Mouse (Mus musculus): ENCODE measurements at regions not wholly inside any gene's neighbourhood (a gene's known extent, or its start where the extent isn't known, plus 50 kb on each side); places are given as distances from the start of the nearest gene placed in this dataset.
"Not testable (repeated sequence)": the region's sequence is repeated elsewhere in the genome, so short reads cannot be mapped to it uniquely, and the experiment has no call there.

DNA sequence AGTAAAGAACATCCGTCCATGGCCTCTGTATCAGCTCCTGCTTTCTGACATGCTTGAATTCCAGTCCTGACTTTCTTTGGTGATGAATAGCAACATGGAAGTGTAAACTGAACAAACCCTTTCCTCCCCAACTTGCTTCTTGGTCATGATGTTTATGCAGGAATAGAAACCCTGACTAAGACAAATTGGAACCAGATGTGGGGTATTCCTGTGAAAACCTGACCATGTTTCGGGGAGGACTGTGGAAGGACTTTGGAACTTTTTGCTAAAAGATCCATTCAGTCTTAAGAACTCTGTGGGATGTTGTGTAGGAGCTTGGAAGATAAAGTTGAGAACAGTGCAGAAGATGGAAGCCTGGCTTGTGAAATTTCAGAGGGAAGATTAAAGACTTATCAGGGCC is 410.0 kb downstream of the Kif2b start:
- not testable (repeated sequence) for DNase-seq (ENCODE audit: low spot score in 2 of 2)

DNA sequence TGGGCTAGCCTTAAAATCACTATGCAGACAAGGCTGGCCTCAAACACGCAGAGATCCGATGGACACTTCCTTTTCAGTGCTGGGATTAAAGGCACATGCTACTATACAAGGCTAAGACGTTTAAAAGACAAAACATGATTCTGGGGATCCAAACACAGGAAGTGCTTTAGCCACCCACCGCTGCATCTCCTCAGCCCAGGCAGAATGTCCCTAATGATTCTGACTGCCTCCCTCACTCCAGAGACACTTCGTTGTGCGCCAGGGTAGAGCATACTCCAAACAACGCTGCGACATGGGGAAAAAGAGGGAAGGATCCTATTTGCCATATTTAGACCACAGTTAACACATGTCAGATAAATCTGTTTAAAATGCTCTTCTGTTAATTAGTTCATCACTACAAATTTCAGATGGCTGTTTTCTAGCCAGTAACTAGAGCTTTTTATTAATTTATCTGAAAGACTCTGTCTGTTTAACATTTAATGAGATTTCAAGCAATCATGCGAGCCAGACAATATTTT is 443.5 kb downstream of the Kif2b start:
- no peak for DNase-seq (ENCODE audit: low spot score in 2 of 2)

DNA sequence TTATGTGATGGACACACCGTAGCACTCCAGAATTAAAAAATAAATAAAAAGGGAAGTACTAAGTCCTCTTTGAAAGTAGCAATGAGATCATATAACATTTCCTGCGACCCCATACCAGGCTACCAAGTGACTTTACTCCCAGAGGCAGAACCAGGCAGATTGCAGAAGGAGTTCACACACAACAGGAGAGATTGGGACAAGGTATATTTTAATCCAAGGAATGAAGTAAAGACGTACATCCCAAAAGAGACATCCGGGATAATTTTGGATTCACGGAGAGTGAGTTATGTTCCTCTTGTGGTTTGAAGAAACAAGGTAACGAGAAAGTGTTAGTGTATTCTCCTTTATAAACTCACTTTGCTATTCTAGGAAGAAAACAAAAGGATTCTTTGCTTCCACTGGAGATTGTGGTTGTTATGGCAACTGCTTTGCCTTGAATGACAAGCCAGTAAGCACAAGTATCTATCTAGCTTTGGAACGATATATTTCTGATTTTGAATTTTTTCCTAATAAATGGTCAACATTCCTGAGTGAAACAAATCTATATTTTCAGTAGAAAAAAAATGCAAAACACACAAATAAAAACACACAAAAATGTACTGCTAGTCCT is 444.5 kb downstream of the Kif2b start:
- DNase-seq (ENCODE audit: low spot score in 2 of 2), result no peak

GRCm38 (mm10) chr11:91131960-91132359 is 443.8 kb upstream of the Tom1l1 start:
- DNase-seq (ENCODE audit: low spot score in 2 of 2), result no peak

DNA sequence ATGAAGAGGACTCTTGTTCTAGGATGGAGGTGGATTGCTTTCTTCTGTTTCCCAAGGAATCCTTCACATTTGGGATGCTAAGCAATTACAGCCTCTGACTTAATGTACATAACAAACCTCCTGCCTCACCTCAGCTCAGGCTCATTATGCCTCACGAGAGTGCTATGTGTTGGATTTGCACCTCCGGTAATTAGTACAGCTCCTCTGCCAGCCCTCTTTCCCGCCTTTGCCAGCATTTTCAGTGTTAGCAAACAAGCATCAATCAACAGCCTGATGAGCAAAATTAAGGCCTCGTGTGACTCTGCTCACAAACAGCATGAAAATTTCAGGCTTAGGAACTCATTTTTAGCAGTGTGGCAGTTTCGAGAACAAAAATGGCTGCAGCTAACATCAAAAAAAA is 410.0 kb upstream of the Tom1l1 start:
- DNase-seq (ENCODE audit: low spot score in 2 of 2), result no peak

DNA sequence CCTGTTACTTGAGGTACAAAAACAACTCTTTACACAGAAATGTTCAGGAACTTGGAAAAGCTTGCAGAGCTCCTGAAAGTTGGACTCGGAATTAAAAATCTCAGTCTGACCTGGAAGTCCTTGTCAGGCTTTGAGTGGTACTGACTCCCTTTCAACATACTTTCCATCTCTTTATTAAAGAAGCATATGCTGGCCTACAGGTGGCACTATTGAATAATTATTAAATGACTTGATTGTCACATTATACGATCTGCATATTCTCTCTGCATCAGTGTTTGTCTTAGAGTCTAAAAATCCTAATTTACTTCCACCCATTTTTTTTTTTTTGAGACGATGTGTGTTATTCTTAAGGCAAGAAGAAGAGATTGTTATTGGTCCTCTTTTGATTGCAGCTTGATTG is 409.4 kb upstream of the Tom1l1 start:
- no peak for DNase-seq (ENCODE audit: low spot score in 2 of 2)

GRCm38 (mm10) chr11:91096000-91096652 is 408.0 kb upstream of the Tom1l1 start:
- DNase-seq (ENCODE audit: low spot score in 2 of 2), result no peak

DNA sequence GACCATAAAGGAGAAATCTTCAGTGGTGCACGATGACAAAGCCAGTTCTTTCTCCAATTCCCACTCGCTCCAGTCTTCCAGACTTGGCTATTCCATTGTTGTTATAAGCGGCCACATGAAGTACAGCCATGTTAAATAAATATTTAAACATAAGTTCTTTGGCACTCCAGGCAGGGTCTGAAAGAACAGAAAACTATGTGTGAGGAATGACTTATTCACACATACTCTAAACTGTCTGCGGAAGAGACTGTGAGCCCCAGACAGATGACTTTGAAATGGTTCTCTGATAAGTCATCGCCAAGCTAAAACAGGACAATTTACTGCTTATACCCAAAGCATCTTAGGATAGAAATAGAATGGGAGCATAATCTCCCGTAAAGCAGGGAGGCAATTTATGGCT is 377.2 kb upstream of the Tom1l1 start:
- DNase-seq (ENCODE audit: low spot score in 2 of 2), result no peak

DNA sequence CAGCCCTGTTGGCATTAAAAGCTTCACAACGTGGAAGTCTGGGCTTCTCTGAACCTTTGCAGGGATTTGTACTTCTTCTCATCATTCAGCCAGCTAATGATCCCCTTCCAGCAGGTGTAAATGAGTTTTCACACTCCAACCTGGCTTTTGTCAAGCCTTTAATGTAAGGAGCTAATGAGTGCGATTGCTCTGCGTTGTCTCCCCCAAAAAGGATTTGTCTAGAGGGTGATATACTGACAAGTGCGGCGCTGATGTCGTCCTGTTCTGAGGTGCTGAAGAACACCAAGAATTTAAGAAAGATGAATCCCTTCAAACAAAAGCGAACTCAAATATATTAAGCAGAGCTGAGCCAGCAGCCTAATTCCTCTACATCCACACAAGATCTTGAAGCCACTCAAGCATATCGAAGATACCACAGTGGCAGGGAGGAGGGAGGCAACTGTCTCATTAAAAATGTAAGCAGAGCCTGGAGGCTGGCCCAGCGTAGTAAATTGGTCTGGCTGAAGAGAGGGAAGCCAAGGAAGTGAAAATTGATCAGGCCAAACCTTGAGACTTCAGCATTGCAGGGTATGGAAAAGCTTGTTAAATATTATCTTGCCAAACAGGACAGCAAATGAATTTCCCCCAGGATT is 368.9 kb upstream of the Tom1l1 start:
- DNase-seq (ENCODE audit: low spot score in 2 of 2), result no peak

DNA sequence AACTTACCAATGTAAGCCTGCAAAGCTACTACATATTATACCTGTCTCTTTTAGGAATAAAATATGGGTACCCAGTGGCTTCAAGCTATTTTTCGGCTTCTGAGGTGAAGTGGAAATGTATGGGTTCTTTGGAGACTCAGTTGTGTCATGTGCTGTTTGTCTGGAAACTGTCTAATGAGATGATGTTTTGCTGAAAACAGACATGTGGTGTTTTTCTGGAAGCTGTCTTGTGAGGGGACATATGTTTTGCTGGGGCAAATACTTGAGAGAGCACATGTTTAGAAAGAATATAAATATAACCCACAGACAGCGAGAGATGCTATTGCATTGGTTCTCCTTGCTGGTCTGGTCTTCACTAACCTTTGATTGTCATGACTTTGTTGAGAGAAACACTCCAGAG is 365.2 kb upstream of the Tom1l1 start:
- DNase-seq (ENCODE audit: low spot score in 2 of 2), result no peak

GRCm38 (mm10) chr11:91051646-91052045 is 363.5 kb upstream of the Tom1l1 start:
- no peak for DNase-seq (ENCODE audit: low spot score in 2 of 2)

- no peak for DNase-seq (ENCODE audit: low spot score in 2 of 2)
Measured at GRCm38 (mm10) chr11:91041486-91041885, 353.3 kb upstream of the Tom1l1 start.
